Mouse (Mus musculus): ENCODE results near the gene Zbtb43.

The Zbtb43 gene

DNA sequence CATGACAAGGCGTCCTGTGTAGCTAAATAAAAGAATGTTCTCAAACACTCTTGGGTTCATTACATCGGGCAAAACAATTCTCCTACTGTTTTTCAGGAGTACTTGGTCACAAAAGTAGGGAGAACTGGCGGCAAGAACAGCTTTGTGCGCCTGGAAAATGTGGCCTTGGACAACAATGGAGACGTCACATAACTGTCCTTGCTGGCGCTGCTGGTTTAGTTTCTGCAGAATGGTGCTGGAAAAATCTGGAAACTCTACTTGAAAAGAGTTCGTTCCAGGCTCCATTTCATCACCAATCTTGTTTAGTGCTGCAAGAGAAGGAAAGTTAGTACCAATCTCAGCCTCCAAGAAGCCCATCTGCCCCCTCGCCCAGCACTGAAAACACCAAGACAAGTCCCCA lies 13.5 kb downstream of the Zbtb43 start:
- DNase-seq (ENCODE audit: low spot score): no peak

DNA sequence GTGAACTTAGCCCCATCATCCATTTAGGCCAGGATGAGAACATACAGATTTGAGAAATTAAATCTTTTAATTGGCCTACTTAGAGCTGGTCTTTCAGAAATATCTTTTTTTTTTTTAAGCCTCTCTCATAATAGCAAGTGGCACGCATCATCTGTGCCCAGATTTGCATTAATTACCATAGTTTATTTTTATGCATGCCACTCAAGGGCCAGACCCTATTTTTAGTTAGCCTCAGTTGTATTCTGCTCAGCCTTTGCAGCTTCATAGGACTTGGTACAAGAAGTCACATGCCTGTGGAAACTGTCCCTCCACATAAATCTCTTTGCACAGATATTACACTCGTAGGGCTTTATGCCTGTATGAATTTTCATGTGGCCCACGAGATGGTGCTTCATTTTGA lies 14.9 kb downstream of the Zbtb43 start:
- DNase-seq (ENCODE audit: low spot score): no peak

DNA sequence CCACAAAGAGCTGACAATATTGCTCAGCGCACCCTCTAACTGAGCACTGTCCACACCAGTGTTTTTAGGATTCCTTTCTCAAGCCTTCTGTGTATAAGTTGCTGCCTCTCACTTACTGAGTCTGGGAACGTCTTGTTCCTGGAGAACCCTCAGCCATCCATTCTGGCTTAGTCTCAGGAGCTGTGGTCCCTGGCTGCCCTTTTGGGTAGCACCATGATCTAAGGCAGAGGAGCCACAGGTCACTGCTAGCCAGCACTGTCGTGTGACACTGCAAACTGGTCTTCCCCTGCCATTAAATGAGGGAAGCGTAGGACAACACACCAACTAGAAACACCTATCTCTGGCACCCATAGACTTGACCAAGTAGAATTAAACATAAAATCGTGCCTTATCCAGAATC lies 15.6 kb downstream of the Zbtb43 start:
- no peak for DNase-seq (ENCODE audit: low spot score)

DNA sequence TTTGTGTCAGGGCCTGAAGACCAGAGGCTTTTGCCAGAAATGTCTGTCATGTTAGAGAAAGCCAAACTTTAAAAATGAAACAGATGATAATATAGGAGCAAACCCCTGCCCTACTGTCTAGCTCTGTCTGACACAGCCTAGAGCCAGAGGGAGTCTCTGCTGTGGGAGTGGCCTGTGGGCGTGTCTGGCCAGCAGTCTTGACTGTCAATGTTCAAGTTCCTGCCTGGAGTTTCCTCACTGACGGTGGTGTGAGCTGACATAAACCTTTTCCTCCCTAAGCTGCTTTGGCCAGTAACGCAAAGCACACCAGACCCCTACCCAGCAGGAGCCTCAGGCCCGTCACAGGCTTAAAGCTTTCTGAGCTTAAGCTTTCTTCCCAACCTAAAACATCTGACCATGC lies 16.2 kb downstream of the Zbtb43 start:
- DNase-seq (ENCODE audit: low spot score): peak; percentile 43

DNA sequence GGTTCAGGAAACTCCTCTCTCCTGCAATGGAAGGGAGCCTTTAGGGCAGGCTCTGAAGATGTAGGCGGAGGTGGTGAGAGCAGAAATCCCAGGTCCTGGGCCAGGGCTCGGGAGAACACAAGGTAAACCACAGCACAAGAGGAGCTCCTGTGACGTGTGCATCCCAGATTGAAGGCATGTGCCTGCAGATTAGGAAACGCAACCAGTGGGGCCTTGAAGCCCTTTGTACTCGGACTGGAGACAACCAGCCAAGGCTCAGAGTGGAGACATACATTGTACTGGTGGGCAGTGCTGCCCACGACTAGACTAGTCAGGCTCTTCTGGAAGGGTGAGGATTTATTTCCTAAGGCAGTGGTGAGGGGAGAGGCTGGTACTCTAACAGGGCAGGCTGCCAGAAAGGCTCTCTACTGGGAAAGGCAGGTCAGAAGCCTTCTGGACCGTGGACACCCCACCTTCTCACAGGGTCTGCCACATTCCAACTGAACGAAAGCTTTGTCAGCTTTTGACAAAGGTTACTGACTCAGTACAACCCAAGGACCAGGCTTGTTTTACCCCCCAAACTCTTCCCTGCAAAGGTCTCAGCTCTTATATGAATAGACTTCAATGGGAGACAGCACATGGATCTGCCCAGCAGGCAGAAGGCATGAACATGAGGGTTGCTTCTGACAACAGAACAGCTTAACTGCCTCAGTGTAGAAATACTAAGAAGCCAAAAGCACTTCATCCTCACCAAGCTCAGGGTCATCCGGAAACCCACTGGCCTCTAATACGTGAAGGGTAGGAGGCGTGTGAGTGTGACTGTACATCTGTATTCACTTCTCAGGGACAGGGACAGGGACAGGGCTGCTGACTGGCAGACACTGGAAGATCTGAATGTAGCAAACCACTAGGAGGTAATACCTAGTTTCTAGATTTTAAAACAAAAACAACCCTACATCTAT lies 17.1 kb downstream of the Zbtb43 start:
- no peak for DNase-seq (ENCODE audit: low spot score)

DNA sequence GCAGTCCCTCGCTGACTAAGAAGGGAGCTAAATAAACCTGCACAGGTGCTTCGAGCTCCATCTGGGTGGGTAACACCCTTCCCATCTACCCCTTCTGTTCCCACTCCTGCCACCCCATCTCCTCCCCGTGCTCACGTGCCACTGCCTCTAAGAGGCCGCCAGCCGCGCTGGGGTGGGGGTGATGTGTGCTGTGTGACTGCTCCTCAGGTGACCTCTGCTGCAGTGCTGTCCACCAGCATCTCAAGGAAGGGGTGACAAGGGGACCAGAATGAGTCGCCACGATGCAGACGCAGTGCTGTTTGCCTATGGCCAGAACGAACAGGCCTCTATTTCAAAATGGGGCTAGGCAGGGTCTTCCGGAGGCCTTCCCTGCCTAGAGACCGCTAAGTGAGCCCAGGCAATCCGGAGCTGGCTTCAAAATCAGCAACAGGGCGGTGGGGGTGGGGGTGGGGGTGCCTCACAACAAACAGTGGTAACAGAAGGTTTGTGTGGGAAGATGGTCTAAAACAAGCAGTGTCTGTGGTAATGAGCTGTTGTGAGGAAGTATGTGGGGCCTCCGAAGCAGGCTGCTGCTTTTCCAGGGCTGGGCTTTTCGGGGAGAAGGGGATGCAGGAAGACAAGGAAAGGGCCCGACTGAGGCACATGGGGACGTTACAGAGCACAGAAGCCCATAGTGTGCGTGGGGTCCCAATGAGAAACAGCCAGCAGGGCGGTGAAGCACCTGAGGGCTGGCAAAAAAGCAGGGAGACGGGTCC lies 19.1 kb downstream of the Zbtb43 start:
- no peak for DNase-seq (ENCODE audit: low spot score)

DNA sequence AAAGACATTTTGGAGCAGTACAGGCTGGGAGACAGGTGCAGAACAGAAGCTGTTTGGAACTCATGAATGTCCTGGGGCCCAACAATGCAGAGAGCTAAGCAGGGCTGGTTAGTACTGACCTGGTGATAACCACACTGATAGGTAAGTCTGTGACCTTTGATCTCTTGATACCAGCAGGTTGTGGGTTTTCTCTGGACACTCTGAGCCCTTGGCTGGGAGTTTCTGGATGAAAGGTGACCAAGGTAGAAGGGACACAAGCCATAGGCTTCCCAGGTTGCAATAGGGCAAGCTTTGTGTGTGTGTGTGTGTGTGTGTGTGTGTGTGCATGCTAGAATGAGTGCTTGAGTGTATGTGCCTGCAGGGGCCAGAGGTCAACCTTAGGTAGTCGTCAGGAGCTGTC lies 21.6 kb downstream of the Zbtb43 start:
- DNase-seq (ENCODE audit: low spot score): peak; percentile 47

GRCm38 (mm10) chr2:33445741-33446140 lies 22.6 kb downstream of the Zbtb43 start:
- DNase-seq (ENCODE audit: low spot score): no peak

DNA sequence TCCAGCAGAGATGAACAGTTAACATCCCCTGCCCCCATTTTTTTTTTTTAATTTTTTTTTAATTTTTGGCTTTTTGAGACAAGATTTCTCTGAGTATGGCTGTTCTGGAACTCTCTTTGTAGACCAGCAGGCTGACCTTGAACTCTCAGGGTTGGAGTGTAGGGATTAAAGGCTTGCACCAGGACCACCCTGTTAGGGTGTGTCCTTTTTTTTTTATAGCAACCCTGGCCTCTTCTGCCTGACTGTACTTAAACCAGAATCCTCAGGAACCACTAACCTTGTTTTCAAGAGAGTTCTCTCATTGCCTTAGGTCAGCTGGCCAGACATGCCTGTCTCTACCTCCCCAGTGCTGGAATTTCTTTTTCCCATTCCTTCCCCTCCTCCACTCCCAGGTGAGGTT lies 23.5 kb downstream of the Zbtb43 start:
- no peak for DNase-seq (ENCODE audit: low spot score)

- DNase-seq (ENCODE audit: low spot score): no peak
Observed at GRCm38 (mm10) chr2:33444358-33444757, 24.0 kb downstream of the Zbtb43 start.

GRCm38 (mm10) chr2:33442701-33443100 lies 25.7 kb downstream of the Zbtb43 start:
- DNase-seq (ENCODE audit: low spot score): no peak

- no peak for DNase-seq (ENCODE audit: low spot score)
Observed at GRCm38 (mm10) chr2:33440893-33441292, 27.5 kb downstream of the Zbtb43 start.

DNA sequence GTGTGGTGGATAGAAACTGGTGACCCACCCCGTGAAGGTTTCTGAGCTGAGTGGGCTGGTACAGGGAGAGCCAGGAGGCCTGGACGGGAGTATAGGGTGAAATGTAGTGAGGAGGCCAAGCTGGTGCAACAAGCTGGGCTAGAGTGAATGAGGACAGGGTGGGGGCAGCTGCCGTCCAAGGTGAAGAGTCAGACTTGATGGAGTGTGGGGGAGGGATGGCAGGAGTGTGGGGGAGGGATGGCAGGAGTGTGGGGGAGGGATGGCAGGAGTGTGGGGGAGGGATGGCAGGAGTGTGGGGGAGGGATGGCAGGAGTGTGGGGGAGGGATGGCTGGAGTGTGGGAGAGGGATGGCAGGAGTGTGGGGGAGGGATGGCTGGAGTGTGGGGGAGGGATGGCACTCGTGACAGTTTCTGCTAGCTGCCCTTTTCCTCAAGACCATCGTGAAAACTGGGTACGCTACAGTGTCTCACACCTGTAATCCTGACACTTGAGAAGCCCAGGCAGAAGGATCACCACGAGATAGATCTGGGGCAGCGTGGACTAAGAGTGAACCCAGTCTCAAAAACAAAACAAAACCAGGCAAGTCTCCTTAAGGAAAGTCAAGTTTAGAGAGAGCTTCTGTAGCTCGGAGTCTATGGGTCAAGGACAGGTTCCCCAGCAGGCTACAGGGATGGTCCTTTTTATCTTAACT lies 28.2 kb downstream of the Zbtb43 start:
- no peak for DNase-seq (ENCODE audit: low spot score)

GRCm38 (mm10) chr2:33439471-33439881 lies 28.9 kb downstream of the Zbtb43 start:
- DNase-seq (ENCODE audit: low spot score): no peak

GRCm38 (mm10) chr2:33438377-33438776 lies 30.0 kb downstream of the Zbtb43 start:
- DNase-seq (ENCODE audit: low spot score): peak; percentile 71

DNA sequence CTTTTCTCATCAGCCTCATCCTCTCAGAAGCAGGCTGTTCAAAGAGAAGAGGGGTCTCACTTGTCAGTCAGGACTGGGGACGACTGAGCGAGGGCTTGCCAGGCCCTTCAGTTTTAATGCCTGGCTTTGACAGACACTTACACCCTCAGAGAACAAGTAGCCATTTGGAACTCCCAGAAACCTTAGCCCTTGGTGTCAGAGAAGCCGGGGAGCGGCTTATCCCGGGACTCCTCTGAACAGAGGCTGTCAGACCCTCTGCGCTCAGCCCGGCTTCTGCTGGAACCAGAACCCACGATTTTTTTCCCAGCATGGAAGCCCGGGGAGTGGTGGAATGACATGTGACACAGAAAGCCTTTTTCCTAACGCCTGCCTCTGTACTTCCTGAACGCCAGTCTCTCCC lies 31.2 kb downstream of the Zbtb43 start:
- no peak for DNase-seq (ENCODE audit: low spot score)

- no peak for DNase-seq (ENCODE audit: low spot score)
Observed at GRCm38 (mm10) chr2:33436035-33436580, 32.3 kb downstream of the Zbtb43 start.

GRCm38 (mm10) chr2:33435036-33435650 lies 33.2 kb downstream of the Zbtb43 start:
- DNase-seq (ENCODE audit: low spot score): no peak

GRCm38 (mm10) chr2:33432877-33433276 lies 35.5 kb downstream of the Zbtb43 start:
- DNase-seq (ENCODE audit: low spot score): no peak

- peak; percentile 74 for DNase-seq (ENCODE audit: low spot score)
Observed at GRCm38 (mm10) chr2:33430771-33431699, 37.3 kb downstream of the Zbtb43 start, which contains the start of gene Zbtb34. TSS of gene Zbtb34 (minus strand) at chr2:33431324.

Data from yolk sac, embryonic 10.5 days (tissue).